Mouse (Mus musculus) embryo, embryonic 11.5 days (tissue): ENCODE measurements around the gene Naif1.

Experiments used
- DNase-seq: peaks from one replicate; pipeline ENCODE4 v3.0.0-alpha.2; 2012; ENCODE audit warnings: low read depth, low spot score

Gene Naif1

GRCm38 (mm10) chr2:32449761-32450754 lies at the start of gene Naif1:
TSS of gene Naif1 (plus strand) at chr2:32450457.
- DNase-seq, result no peak

GRCm38 (mm10) chr2:32404663-32405062 lies 45.6 kb upstream of the Naif1 start:
- peak; percentile 96 for DNase-seq

GRCm38 (mm10) chr2:32407144-32407824 lies 43.0 kb upstream of the Naif1 start:
- DNase-seq, result no peak

GRCm38 (mm10) chr2:32408429-32409424 lies 41.5 kb upstream of the Naif1 start:
- peak; percentile 36 for DNase-seq

- DNase-seq, result no peak
Measured at GRCm38 (mm10) chr2:32411407-32411806, 38.9 kb upstream of the Naif1 start.

GRCm38 (mm10) chr2:32412742-32413531 lies 37.3 kb upstream of the Naif1 start:
- no peak for DNase-seq

- DNase-seq, result no peak
Measured at GRCm38 (mm10) chr2:32413936-32414335, 36.3 kb upstream of the Naif1 start.

GRCm38 (mm10) chr2:32415801-32416200 lies 34.5 kb upstream of the Naif1 start:
- DNase-seq, result no peak

- no peak for DNase-seq
Measured at GRCm38 (mm10) chr2:32416556-32416955, 33.7 kb upstream of the Naif1 start.

GRCm38 (mm10) chr2:32417486-32417885 lies 32.8 kb upstream of the Naif1 start:
- DNase-seq, result no peak

GRCm38 (mm10) chr2:32418430-32419151 lies 31.7 kb upstream of the Naif1 start:
- DNase-seq, result no peak

GRCm38 (mm10) chr2:32419359-32419758 lies 30.9 kb upstream of the Naif1 start:
- no peak for DNase-seq

GRCm38 (mm10) chr2:32420066-32420608 lies 30.1 kb upstream of the Naif1 start:
- DNase-seq, result no peak

GRCm38 (mm10) chr2:32420647-32421046 lies 29.6 kb upstream of the Naif1 start:
- DNase-seq, result no peak

- DNase-seq, result no peak
Measured at GRCm38 (mm10) chr2:32421851-32422251, 28.4 kb upstream of the Naif1 start.

GRCm38 (mm10) chr2:32423481-32424331 lies 26.6 kb upstream of the Naif1 start:
- peak; percentile 81 for DNase-seq

GRCm38 (mm10) chr2:32424796-32425195 lies 25.5 kb upstream of the Naif1 start:
- DNase-seq, result no peak

- DNase-seq, result no peak
Measured at GRCm38 (mm10) chr2:32425568-32425967, 24.7 kb upstream of the Naif1 start.

GRCm38 (mm10) chr2:32426141-32426540 lies 24.1 kb upstream of the Naif1 start:
- DNase-seq, result no peak
